Mouse (Mus musculus): Measurements from ENCODE around the gene Olfr545.
"Not testable (repeated sequence)": the region's sequence is repeated elsewhere in the genome, so short reads cannot be mapped to it uniquely, and the experiment has no call there.

Gene Olfr545

GRCm38 (mm10) chr7:102499473-102499872, at the start of gene Olfr545:
TSS of gene Olfr545 (minus strand) at chr7:102499573.
- DNase-seq (ENCODE audit: low spot score) = no peak

GRCm38 (mm10) chr7:102541251-102541650, 41.9 kb upstream of the Olfr545 start:
- no peak for DNase-seq (ENCODE audit: low spot score)

GRCm38 (mm10) chr7:102540596-102540995, 41.2 kb upstream of the Olfr545 start, which contains the start of gene Olfr548-ps1:
TSS of gene Olfr548-ps1 (plus strand) at chr7:102540896.
- DNase-seq (ENCODE audit: low spot score) = no peak

- DNase-seq (ENCODE audit: low spot score) = no peak
Measured at GRCm38 (mm10) chr7:102534449-102534848, 35.1 kb upstream of the Olfr545 start, which contains the start of gene Olfr547. TSS of gene Olfr547 (plus strand) at chr7:102534749.

- DNase-seq (ENCODE audit: low spot score) = no peak
Measured at GRCm38 (mm10) chr7:102529052-102529451, 29.7 kb upstream of the Olfr545 start.

GRCm38 (mm10) chr7:102517051-102517335, 17.6 kb upstream of the Olfr545 start:
- no peak for DNase-seq (ENCODE audit: low spot score)

GRCm38 (mm10) chr7:102516261-102517050, 17.1 kb upstream of the Olfr545 start:
- DNase-seq (ENCODE audit: low spot score) = no peak

GRCm38 (mm10) chr7:102514144-102514543, 14.8 kb upstream of the Olfr545 start:
- no peak for DNase-seq (ENCODE audit: low spot score)

- DNase-seq (ENCODE audit: low spot score) = peak; percentile 94
Measured at GRCm38 (mm10) chr7:102512814-102513435, 13.6 kb upstream of the Olfr545 start.

GRCm38 (mm10) chr7:102511927-102512326, 12.6 kb upstream of the Olfr545 start:
- no peak for DNase-seq (ENCODE audit: low spot score)

- DNase-seq (ENCODE audit: low spot score) = no peak
Measured at GRCm38 (mm10) chr7:102509726-102510125, 10.4 kb upstream of the Olfr545 start.

- no peak for DNase-seq (ENCODE audit: low spot score)
Measured at GRCm38 (mm10) chr7:102508666-102509065, 9.3 kb upstream of the Olfr545 start.

GRCm38 (mm10) chr7:102508066-102508465, 8.7 kb upstream of the Olfr545 start:
- DNase-seq (ENCODE audit: low spot score) = no peak

GRCm38 (mm10) chr7:102506848-102507247, 7.5 kb upstream of the Olfr545 start:
- DNase-seq (ENCODE audit: low spot score) = peak; percentile 87

- no peak for DNase-seq (ENCODE audit: low spot score)
Measured at GRCm38 (mm10) chr7:102501986-102502385, 2.6 kb upstream of the Olfr545 start.

- not testable (repeated sequence) for DNase-seq (ENCODE audit: low spot score)
Measured at GRCm38 (mm10) chr7:102494416-102494815, 5.0 kb downstream of the Olfr545 start.

GRCm38 (mm10) chr7:102488161-102488560, 11.2 kb downstream of the Olfr545 start, which contains the start of gene Olfr544:
TSS of gene Olfr544 (minus strand) at chr7:102488313.
- no peak for DNase-seq (ENCODE audit: low spot score)

- DNase-seq (ENCODE audit: low spot score) = no peak
Measured at GRCm38 (mm10) chr7:102486105-102486504, 13.3 kb downstream of the Olfr545 start.

GRCm38 (mm10) chr7:102484766-102485165, 14.6 kb downstream of the Olfr545 start:
- DNase-seq (ENCODE audit: low spot score) = not testable (repeated sequence)

GRCm38 (mm10) chr7:102483665-102484064, 15.7 kb downstream of the Olfr545 start:
- DNase-seq (ENCODE audit: low spot score) = no peak

GRCm38 (mm10) chr7:102481579-102481978, 17.8 kb downstream of the Olfr545 start, which contains the start of gene Olfr543:
TSS of gene Olfr543 (minus strand) at chr7:102481679.
- no peak for DNase-seq (ENCODE audit: low spot score)

- DNase-seq (ENCODE audit: low spot score) = no peak
Measured at GRCm38 (mm10) chr7:102480821-102481220, 18.6 kb downstream of the Olfr545 start.

- no peak for DNase-seq (ENCODE audit: low spot score)
Measured at GRCm38 (mm10) chr7:102479368-102480078, 19.9 kb downstream of the Olfr545 start.

Data from retina, embryonic 14.5 days (tissue).